Mouse (Mus musculus) liver, postnatal 0 days (tissue): ENCODE results near the gene Kat6b.

ENCODE experiments used
- CTCF ChIP-seq: sonication (generic); IDR thresholded peaks from 2 replicates; pipeline ENCODE4 v1.5.1; 2016; ENCODE audit warnings: antibody characterized with exemption, low read depth
- EP300 ChIP-seq: IDR thresholded peaks from 2 replicates; pipeline ENCODE4 v1.6.1; 2016; ENCODE audit warnings: antibody characterized with exemption, low read depth, mild to moderate bottlenecking

DNA sequence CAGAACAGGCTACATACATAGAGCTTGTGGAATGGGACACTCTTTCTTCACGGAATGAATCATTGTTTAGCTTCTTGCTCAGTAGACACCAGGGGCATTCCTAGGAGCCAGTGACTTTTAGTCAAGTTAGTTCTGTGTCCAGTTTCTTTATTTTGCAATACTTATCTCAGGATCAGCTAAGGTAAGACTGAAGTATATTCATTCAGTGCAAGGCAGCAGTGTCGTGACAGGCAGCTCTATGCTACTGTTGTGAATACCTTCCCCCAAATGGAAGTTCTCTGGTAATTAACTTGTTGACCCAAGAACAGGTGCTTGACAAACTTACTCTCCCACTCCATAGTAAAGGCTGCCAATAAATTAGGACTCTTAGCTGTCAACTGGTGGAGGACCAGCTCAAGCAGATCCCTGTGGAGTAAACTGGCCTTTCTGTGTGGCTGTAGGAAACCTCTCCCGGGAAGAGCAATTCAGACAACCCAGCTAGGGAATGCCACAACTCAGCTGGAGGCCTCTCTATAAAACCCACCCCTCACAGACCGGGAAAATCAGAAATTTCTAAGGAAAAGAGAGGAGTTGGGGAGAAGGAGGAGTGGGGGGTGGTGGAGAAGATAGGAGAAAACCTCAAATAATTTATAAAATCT lies 105.4 kb downstream of the Kat6b start:
- TF ChIP-seq CTCF (no peak), EP300 (no peak)
